Mouse (Mus musculus) E14TG2a.4 (cell line): ENCODE results near the gene Abca12.

Experiments used
- H3K27me3 ChIP-seq: 2 replicates; pipeline ENCODE4 v1.6.1; 2014; ENCODE audit warnings: low read length, control low read depth; ENCODE audit not compliant: insufficient read depth
- H3K36me3 ChIP-seq: 2 replicates; pipeline ENCODE4 v1.6.1; 2014; ENCODE audit warnings: low read length, control low read depth; ENCODE audit not compliant: insufficient read depth
- H3K4me1 ChIP-seq: replicated peaks from 2 replicates; pipeline ENCODE4 v1.6.1; 2014; ENCODE audit warnings: low read depth, low read length, control low read depth
- H3K4me3 ChIP-seq: replicated peaks from 2 replicates; pipeline ENCODE4 v1.5.1; 2014; ENCODE audit warnings: mild to moderate bottlenecking, low read length
- H3K9me3 ChIP-seq: 2 replicates; pipeline ENCODE4 v1.6.1; 2014; ENCODE audit warnings: low read length, control low read depth
- CTCF ChIP-seq: conservative IDR thresholded peaks from 2 replicates; pipeline ENCODE4 v1.5.1; 2014; ENCODE audit warnings: low read length
- NANOG ChIP-seq: IDR thresholded peaks from 2 replicates; pipeline ENCODE4 v1.6.1; 2014; ENCODE audit warnings: borderline replicate concordance, low read length, mixed read lengths
- POU5F1 ChIP-seq: IDR thresholded peaks from 2 replicates; pipeline ENCODE4 v1.6.1; 2014; ENCODE audit warnings: low read length, borderline replicate concordance

Abca12 gene

GRCm38 (mm10) chr1:71397635-71398034 is 17.1 kb downstream of the Abca12 start:
- TF ChIP-seq POU5F1 (no peak), CTCF (no peak), NANOG (no peak)
- H3K36me3 ChIP-seq, result no peaks in the 10 kb centered on the region
- no peaks in the 10 kb centered on the region for H3K4me1 ChIP-seq
- no peaks in the 10 kb centered on the region for H3K9me3 ChIP-seq
- no peaks in the 10 kb centered on the region for H3K27me3 ChIP-seq
- H3K4me3 ChIP-seq, result no peak overlapping the region

- TF ChIP-seq NANOG, result no peak
- TF ChIP-seq CTCF, result no peak
- no peak for TF ChIP-seq POU5F1
- H3K27me3 ChIP-seq, result no peaks in the 10 kb centered on the region
- no peaks in the 10 kb centered on the region for H3K9me3 ChIP-seq
Observed at GRCm38 (mm10) chr1:71396105-71396504, 18.6 kb downstream of the Abca12 start.

GRCm38 (mm10) chr1:71394177-71394576 is 20.5 kb downstream of the Abca12 start:
- no peaks in the 10 kb centered on the region for H3K27me3 ChIP-seq

More at GRCm38 (mm10) chr1:71396105-71396504, 18.6 kb downstream of the Abca12 start:
- Histone ChIP-seq H3K36me3 (no peaks in the 10 kb centered on the region), H3K4me3 (no peak overlapping the region), H3K4me1 (no peaks in the 10 kb centered on the region)

GRCm38 (mm10) chr1:71393489-71393888 is 21.2 kb downstream of the Abca12 start:
- Histone ChIP-seq H3K9me3 (no peaks in the 10 kb centered on the region), H3K4me3 (no peak overlapping the region)
- TF ChIP-seq POU5F1, result no peak
- no peak for TF ChIP-seq NANOG
- no peak for TF ChIP-seq CTCF

More at GRCm38 (mm10) chr1:71394177-71394576, 20.5 kb downstream of the Abca12 start:
- no peaks in the 10 kb centered on the region for H3K4me1 ChIP-seq
- no peak for TF ChIP-seq NANOG
- no peak for TF ChIP-seq CTCF
- TF ChIP-seq POU5F1, result no peak
- no peaks in the 10 kb centered on the region for H3K9me3 ChIP-seq
- no peak overlapping the region for H3K4me3 ChIP-seq
- H3K36me3 ChIP-seq, result no peaks in the 10 kb centered on the region

GRCm38 (mm10) chr1:71392463-71392862 is 22.2 kb downstream of the Abca12 start:
- Histone ChIP-seq H3K9me3 (no peaks in the 10 kb centered on the region), H3K27me3 (no peaks in the 10 kb centered on the region), H3K36me3 (no peaks in the 10 kb centered on the region), H3K4me3 (no peak overlapping the region), H3K4me1 (no peaks in the 10 kb centered on the region)
- no peak for TF ChIP-seq CTCF
- no peak for TF ChIP-seq POU5F1
- no peak for TF ChIP-seq NANOG

More at GRCm38 (mm10) chr1:71393489-71393888, 21.2 kb downstream of the Abca12 start:
- H3K36me3 ChIP-seq, result no peaks in the 10 kb centered on the region
- no peaks in the 10 kb centered on the region for H3K27me3 ChIP-seq
- H3K4me1 ChIP-seq, result no peaks in the 10 kb centered on the region

DNA sequence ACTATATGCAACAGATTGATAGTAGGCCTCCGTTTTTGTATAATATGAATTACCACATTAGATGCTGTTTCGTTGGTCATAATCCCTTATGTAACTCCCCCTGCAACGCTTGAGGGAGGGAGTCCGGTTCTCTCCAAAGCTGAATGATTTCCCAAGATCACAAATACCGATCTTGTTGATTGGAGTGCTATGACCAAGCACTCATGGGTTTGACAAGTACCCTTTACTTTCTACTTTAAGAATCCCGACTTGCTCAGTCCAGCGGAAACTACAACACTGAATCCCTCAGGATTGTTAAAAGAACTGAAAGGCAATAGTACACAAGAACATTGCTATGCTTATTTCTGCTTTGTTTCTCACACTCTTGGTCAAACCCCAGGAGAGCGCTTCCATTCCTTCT is 28.1 kb downstream of the Abca12 start:
- no peak overlapping the region for H3K4me3 ChIP-seq
- TF ChIP-seq POU5F1 (no peak), NANOG (no peak), CTCF (no peak)
- H3K27me3 ChIP-seq, result no peaks in the 10 kb centered on the region
- H3K9me3 ChIP-seq, result no peaks in the 10 kb centered on the region
- no peaks in the 10 kb centered on the region for H3K4me1 ChIP-seq
- no peaks in the 10 kb centered on the region for H3K36me3 ChIP-seq

- no peaks in the 10 kb centered on the region for H3K9me3 ChIP-seq
- H3K27me3 ChIP-seq, result no peaks in the 10 kb centered on the region
- TF ChIP-seq POU5F1, result no peak
- TF ChIP-seq NANOG, result no peak
- TF ChIP-seq CTCF, result no peak
- no peak overlapping the region for H3K4me3 ChIP-seq
- no peaks in the 10 kb centered on the region for H3K4me1 ChIP-seq
- H3K36me3 ChIP-seq, result no peaks in the 10 kb centered on the region
Observed at GRCm38 (mm10) chr1:71384098-71384497, 30.6 kb downstream of the Abca12 start.

GRCm38 (mm10) chr1:71373090-71373489 is 41.6 kb downstream of the Abca12 start:
- Histone ChIP-seq H3K4me1 (no peaks in the 10 kb centered on the region), H3K27me3 (no peaks in the 10 kb centered on the region), H3K36me3 (no peaks in the 10 kb centered on the region), H3K9me3 (no peaks in the 10 kb centered on the region), H3K4me3 (no peak overlapping the region)
- TF ChIP-seq CTCF, result no peak
- no peak for TF ChIP-seq POU5F1
- no peak for TF ChIP-seq NANOG

DNA sequence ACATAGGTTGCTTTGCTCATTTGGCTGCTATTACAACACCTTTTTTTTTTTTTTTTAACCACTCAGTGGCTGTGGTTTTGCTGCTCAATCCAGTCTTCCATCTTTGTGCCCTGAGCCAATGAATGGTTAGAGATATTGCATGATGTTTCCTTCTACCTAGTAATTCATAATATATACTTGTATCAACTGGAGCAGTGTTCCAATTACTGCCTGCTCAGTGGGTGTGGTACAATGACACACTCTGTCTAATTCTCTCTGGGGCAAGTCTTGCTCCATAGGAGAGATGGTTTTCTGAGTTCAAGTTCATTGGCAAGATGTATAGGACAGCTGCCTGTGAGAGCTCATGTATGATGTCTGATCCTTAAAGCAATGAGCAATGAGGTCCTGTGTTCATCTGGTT is 44.4 kb downstream of the Abca12 start:
- TF ChIP-seq CTCF, result no peak
- no peak for TF ChIP-seq NANOG
- TF ChIP-seq POU5F1, result no peak
- Histone ChIP-seq H3K27me3 (no peaks in the 10 kb centered on the region), H3K9me3 (no peaks in the 10 kb centered on the region), H3K4me3 (no peak overlapping the region), H3K4me1 (no peaks in the 10 kb centered on the region), H3K36me3 (no peaks in the 10 kb centered on the region)
